Mouse (Mus musculus): Measurements from ENCODE around the gene Cdh13. TPM values are rescaled to one million over a fixed set of nuclear protein-coding genes. Genes with fewer than 3 reads are reported as not detected.
A peak's percentile ranks its signal among the peaks of the same experiment; 100 is the strongest.

The Cdh13 gene
- polyA plus RNA-seq, 1 experiment from 2014 or later: 101 TPM

DNA sequence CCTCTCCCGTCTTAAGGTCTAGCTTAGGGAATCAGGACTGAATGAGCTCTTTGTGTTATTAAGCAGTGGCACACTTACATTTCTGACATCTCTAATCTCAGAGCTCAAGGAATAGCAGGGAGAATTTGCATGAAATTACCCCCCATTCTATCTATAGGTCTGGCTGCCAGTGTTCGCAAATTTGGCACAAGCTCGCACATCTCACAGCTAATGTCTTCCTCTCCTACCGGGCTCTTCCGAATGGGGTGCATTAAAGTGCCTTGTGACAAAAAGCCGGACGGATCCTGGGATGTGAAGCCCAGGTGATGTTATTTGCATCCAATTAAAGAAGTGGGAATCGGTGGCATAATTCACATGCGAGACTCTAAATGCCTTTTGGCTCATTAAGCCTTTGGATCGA, 153.6 kb downstream of the Cdh13 start:
- 24% methylated on average over 10 of the region's 10 CpGs for WGBS
- peak; percentile 68 for DNase-seq (ENCODE audit: low spot score)
- ATAC-seq: peak; percentile 38; the same call in 1 of the 2 replicates

DNA sequence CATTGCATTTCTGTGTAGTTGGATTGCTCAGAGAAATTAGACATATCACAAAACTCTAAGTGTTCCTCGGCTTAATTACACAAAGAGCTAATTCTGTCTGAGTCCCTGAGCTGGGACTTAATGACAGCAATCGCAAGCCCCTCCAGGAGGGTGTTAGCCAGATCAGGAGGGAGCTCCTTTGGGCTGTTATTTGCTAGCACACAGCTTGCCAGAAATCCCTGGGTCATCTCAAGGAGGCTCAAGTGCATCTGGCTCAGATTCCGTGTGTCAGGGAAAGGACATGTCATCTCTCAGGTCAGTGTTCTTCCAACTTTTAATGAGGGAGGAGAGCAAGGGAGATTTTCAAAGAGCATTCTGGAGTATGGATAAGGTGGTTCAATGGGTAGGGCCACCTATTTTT, 154.3 kb downstream of the Cdh13 start:
- Histone ChIP-seq H3K9me3 (replicated peaks; ENCODE audit: control insufficient read depth, low read length) (no peaks in the 10 kb centered on the region), H3K36me3 (ENCODE audit: control insufficient read depth, insufficient read depth, low read length) (no peaks in the 10 kb centered on the region), H3K4me3 (ENCODE audit: low read depth, low read length) (no peak overlapping the region), H3K4me1 (ENCODE audit: control insufficient read depth, insufficient read depth, low read length) (peaks cover 14% of the 10 kb centered on the region), H3K4me2 (ENCODE audit: low read length) (peak overlapping the region; percentile 20; the same call in 1 of the 2 replicates), H3K9ac (ENCODE audit: low read length) (no peak overlapping the region), H3K27me3 (replicated peaks; ENCODE audit: control insufficient read depth, insufficient read depth, low read length) (no peaks in the 10 kb centered on the region), H3K27ac (ENCODE audit: low read depth, low read length) (0 out of 2 replicates have a peak overlapping the region, but pooled peaks have one; percentile 30)
- ATAC-seq (0 out of 2 replicates have a peak, but pooled peaks have one; percentile 29), DNase-seq (ENCODE audit: low spot score) (peak; percentile 48)
- 27% methylated on average over 3 of the region's 3 CpGs for WGBS

More for the DNA sequence above, 153.6 kb downstream of the Cdh13 start:
- H3K9ac ChIP-seq (ENCODE audit: low read length): no peak overlapping the region
- H3K36me3 ChIP-seq (ENCODE audit: control insufficient read depth, insufficient read depth, low read length): no peaks in the 10 kb centered on the region
- H3K4me1 ChIP-seq (ENCODE audit: control insufficient read depth, insufficient read depth, low read length): peaks cover 14% of the 10 kb centered on the region
- no peaks in the 10 kb centered on the region for H3K27me3 ChIP-seq (replicated peaks; ENCODE audit: control insufficient read depth, insufficient read depth, low read length)
- peak overlapping the region; percentile 20; the same call in 1 of the 2 replicates for H3K4me2 ChIP-seq (ENCODE audit: low read length)
- no peak overlapping the region for H3K4me3 ChIP-seq (ENCODE audit: low read depth, low read length)
- 0 out of 2 replicates have a peak overlapping the region, but pooled peaks have one; percentile 30 for H3K27ac ChIP-seq (ENCODE audit: low read depth, low read length)
- no peaks in the 10 kb centered on the region for H3K9me3 ChIP-seq (replicated peaks; ENCODE audit: control insufficient read depth, low read length)

DNA sequence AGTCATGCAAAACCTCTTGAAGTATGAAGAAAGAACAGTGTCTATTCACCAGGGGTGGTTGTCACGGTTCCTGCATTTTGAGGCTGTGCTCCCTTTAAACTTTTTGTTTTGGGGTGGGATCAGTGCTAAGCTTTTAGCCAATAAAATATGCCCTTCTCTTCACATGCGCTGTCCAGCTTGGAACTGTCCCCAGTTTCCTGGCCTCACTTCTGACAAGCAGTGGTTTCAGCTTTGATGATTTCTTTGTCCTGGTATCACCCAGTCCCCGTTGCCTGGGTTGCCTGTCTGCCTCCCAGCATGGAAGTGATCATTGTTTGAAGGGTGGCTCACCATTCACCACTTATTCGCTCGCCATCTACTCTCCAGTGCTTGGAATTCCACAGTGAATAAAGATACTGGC, 156.3 kb downstream of the Cdh13 start:
- Histone ChIP-seq H3K27ac (ENCODE audit: low read depth, low read length) (no peak overlapping the region), H3K9ac (ENCODE audit: low read length) (no peak overlapping the region), H3K36me3 (ENCODE audit: control insufficient read depth, insufficient read depth, low read length) (no peaks in the 10 kb centered on the region), H3K4me3 (ENCODE audit: low read depth, low read length) (no peak overlapping the region), H3K27me3 (replicated peaks; ENCODE audit: control insufficient read depth, insufficient read depth, low read length) (no peaks in the 10 kb centered on the region), H3K4me1 (ENCODE audit: control insufficient read depth, insufficient read depth, low read length) (peaks cover 14% of the 10 kb centered on the region), H3K9me3 (replicated peaks; ENCODE audit: control insufficient read depth, low read length) (no peaks in the 10 kb centered on the region), H3K4me2 (ENCODE audit: low read length) (no peak overlapping the region)
- ATAC-seq (no peak), DNase-seq (ENCODE audit: low spot score) (peak; percentile 62)
- 34% methylated on average over 5 of the region's 5 CpGs for WGBS

DNA sequence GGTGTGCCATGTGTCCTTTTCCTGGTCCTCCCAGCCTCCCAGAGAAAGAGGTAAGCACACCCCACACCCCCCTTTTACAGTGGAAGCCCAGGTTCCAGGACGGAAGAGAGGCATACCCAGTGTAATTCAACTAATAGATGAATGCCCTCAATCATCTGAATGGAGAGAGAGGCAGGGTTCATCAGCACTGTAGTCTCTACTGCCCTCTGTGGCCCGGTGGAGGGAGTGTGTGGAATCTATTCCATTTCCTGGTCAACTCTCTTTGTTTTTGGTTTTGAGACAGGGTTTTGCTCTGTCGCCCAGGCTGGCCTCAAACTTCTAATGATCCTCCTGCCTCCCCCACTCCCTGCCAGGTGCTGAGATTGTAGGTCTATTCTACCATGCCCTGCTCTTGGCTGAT, 159.8 kb downstream of the Cdh13 start:
- no peaks in the 10 kb centered on the region for H3K9me3 ChIP-seq (replicated peaks; ENCODE audit: control insufficient read depth, low read length)
- H3K4me3 ChIP-seq (ENCODE audit: low read depth, low read length): no peak overlapping the region
- no peak for DNase-seq (ENCODE audit: low spot score)
- no peaks in the 10 kb centered on the region for H3K36me3 ChIP-seq (ENCODE audit: control insufficient read depth, insufficient read depth, low read length)
- no peak for ATAC-seq
- 63% methylated on average over 3 of the region's 3 CpGs for WGBS
- no peak overlapping the region for H3K4me2 ChIP-seq (ENCODE audit: low read length)
- no peaks in the 10 kb centered on the region for H3K27me3 ChIP-seq (replicated peaks; ENCODE audit: control insufficient read depth, insufficient read depth, low read length)
- peaks cover 5% of the 10 kb centered on the region; the same call in 1 of the 2 replicates for H3K4me1 ChIP-seq (ENCODE audit: control insufficient read depth, insufficient read depth, low read length)
- H3K9ac ChIP-seq (ENCODE audit: low read length): no peak overlapping the region
- H3K27ac ChIP-seq (ENCODE audit: low read depth, low read length): no peak overlapping the region

DNA sequence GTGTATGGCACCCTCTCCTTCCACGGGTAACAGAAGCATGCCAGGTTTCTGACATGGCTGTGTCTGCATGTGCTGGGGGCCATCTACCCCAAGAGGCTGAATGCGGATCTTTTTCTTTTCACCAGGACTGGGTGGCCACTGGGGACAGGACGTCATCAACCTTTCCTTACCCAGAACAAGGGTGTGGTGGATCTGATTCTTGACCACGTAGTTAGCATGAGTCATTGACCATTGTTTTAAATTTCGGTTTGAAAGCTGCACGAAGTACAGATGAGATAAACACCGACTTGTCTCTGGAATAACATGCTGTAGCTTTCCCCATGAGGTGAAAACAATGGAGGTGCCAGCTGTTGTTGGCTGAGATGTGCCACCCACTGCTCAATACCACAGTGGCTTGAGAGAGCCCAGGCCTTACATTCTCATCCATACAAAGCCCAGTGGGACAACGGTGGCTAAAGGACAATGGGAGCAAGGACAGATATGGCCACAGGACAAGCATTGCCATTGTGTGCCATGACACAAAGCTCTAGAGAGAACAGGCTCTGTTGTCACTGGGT, 161.2 kb downstream of the Cdh13 start:
- WGBS: 80% methylated on average over 8 of the region's 8 CpGs
- Histone ChIP-seq H3K9ac (ENCODE audit: low read length) (no peak overlapping the region), H3K4me1 (ENCODE audit: control insufficient read depth, insufficient read depth, low read length) (peaks cover 5% of the 10 kb centered on the region; the same call in 1 of the 2 replicates), H3K9me3 (replicated peaks; ENCODE audit: control insufficient read depth, low read length) (no peaks in the 10 kb centered on the region), H3K27ac (ENCODE audit: low read depth, low read length) (no peak overlapping the region), H3K27me3 (replicated peaks; ENCODE audit: control insufficient read depth, insufficient read depth, low read length) (no peaks in the 10 kb centered on the region), H3K4me2 (ENCODE audit: low read length) (no peak overlapping the region), H3K4me3 (ENCODE audit: low read depth, low read length) (no peak overlapping the region), H3K36me3 (ENCODE audit: control insufficient read depth, insufficient read depth, low read length) (no peaks in the 10 kb centered on the region)
- DNase-seq (ENCODE audit: low spot score) (no peak), ATAC-seq (no peak)

DNA sequence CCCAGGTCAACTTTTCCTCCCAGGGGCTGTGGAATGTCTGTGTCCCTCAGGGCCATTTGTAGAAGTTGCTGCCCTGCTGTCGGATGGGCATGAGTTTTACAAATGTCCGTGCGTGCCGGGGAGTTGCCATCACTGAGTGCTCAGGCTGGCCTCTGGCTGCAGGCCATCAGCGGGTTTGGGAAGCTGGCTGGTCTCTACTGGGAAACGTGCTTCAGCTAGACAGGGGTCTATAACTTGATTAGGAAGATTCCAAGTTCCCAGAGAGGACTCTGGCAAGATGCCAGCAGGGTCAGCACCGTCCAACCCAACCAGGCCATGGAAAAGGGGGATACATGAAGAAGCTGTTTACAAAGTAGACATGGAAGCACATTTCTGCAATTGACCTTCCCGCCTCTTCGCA, 163.0 kb downstream of the Cdh13 start:
- Histone ChIP-seq H3K27ac (ENCODE audit: low read depth, low read length) (no peak overlapping the region), H3K36me3 (ENCODE audit: control insufficient read depth, insufficient read depth, low read length) (no peaks in the 10 kb centered on the region), H3K9me3 (replicated peaks; ENCODE audit: control insufficient read depth, low read length) (no peaks in the 10 kb centered on the region), H3K27me3 (replicated peaks; ENCODE audit: control insufficient read depth, insufficient read depth, low read length) (no peaks in the 10 kb centered on the region), H3K4me3 (ENCODE audit: low read depth, low read length) (no peak overlapping the region), H3K9ac (ENCODE audit: low read length) (no peak overlapping the region), H3K4me2 (ENCODE audit: low read length) (no peak overlapping the region), H3K4me1 (ENCODE audit: control insufficient read depth, insufficient read depth, low read length) (peaks cover 2% of the 10 kb centered on the region; the same call in 1 of the 2 replicates)
- ATAC-seq (no peak), DNase-seq (ENCODE audit: low spot score) (no peak)
- 85% methylated on average over 9 of the region's 9 CpGs for WGBS

DNA sequence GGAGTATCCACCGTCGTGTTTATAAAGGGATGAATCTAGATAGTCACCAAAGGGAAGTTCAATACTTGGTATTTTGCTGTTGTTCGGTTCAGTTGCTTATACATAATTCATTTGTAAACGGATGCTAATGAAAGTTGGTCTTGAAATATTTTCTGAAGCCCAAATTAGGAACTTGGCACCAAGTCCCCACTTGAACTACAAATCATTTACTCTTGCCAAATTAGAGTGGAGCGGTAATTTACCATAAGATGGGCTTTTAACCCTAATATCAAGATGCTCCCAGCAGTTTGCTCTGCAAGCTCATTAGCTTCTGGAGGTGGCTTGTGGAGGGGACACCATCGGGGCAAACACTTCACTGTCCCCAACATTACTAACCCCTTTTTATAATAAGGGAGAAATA, 164.5 kb downstream of the Cdh13 start:
- Histone ChIP-seq H3K36me3 (ENCODE audit: control insufficient read depth, insufficient read depth, low read length) (no peaks in the 10 kb centered on the region), H3K4me1 (ENCODE audit: control insufficient read depth, insufficient read depth, low read length) (no peaks in the 10 kb centered on the region), H3K4me2 (ENCODE audit: low read length) (no peak overlapping the region), H3K9ac (ENCODE audit: low read length) (no peak overlapping the region), H3K27me3 (replicated peaks; ENCODE audit: control insufficient read depth, insufficient read depth, low read length) (no peaks in the 10 kb centered on the region), H3K4me3 (ENCODE audit: low read depth, low read length) (no peak overlapping the region), H3K9me3 (replicated peaks; ENCODE audit: control insufficient read depth, low read length) (no peaks in the 10 kb centered on the region), H3K27ac (ENCODE audit: low read depth, low read length) (no peak overlapping the region)
- 64% methylated on average over 6 of the region's 6 CpGs for WGBS
- peak; percentile 59 for DNase-seq (ENCODE audit: low spot score)
- no peak for ATAC-seq

DNA sequence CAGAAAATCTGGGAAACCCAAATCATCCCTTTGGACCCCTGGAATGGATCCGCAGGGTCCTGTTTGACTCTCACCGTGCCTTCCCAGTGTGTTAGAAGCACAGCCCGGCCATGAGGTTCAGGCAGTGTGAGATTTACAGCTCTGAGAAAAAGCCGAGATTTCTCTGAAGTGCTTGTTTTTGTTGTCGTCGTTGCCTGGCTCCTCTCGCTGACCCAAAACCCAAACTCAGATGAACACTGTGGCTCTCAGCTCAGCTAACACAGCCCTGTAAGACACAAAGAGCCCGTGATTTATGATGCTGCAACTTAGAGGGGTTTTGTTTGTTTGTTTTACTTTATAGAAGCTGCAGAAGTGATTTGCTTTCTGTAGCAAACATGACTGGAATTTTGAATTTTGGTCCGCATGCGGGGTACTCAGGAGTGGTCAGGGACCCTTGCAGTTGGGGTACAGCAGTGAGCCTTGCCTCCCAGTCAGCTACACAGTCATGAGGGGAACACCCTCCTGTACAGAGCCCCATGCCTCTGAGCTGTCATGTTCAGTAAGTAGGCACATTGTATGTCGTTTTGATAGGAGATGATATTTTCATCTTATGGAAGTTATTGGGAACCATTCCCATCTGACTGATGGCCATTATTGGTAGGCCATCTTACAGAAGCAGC, 169.0 kb downstream of the Cdh13 start:
- DNase-seq (ENCODE audit: low spot score): no peak
- ATAC-seq: no peak
- H3K9ac ChIP-seq (ENCODE audit: low read length): no peak overlapping the region
- H3K27ac ChIP-seq (ENCODE audit: low read depth, low read length): no peak overlapping the region
- H3K4me1 ChIP-seq (ENCODE audit: control insufficient read depth, insufficient read depth, low read length): no peaks in the 10 kb centered on the region
- H3K4me2 ChIP-seq (ENCODE audit: low read length): no peak overlapping the region
- H3K9me3 ChIP-seq (replicated peaks; ENCODE audit: control insufficient read depth, low read length): no peaks in the 10 kb centered on the region
- no peaks in the 10 kb centered on the region for H3K27me3 ChIP-seq (replicated peaks; ENCODE audit: control insufficient read depth, insufficient read depth, low read length)
- H3K36me3 ChIP-seq (ENCODE audit: control insufficient read depth, insufficient read depth, low read length): no peaks in the 10 kb centered on the region
- no peak overlapping the region for H3K4me3 ChIP-seq (ENCODE audit: low read depth, low read length)
- WGBS: 90% methylated on average over 11 of the region's 11 CpGs

DNA sequence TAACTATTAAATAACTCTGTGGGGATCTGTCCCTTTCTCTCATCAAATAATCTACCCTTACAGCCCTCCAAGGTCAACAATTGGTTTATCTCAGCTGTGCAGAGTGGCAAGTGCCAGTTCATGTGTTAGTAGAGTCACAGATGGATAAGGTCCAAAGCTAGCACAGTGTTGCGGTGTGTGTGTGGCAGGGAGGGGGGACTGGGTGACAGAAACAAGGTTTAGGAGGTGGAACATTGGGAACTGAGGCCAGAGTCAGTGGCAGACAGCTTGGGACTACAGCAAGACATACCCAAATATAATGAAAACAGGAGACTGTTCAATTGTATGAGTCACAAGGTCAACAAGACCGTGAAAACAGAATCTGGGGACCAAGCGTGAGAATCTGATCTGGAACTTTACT, 171.7 kb downstream of the Cdh13 start:
- Histone ChIP-seq H3K27ac (ENCODE audit: low read depth, low read length) (no peak overlapping the region), H3K27me3 (replicated peaks; ENCODE audit: control insufficient read depth, insufficient read depth, low read length) (no peaks in the 10 kb centered on the region), H3K36me3 (ENCODE audit: control insufficient read depth, insufficient read depth, low read length) (no peaks in the 10 kb centered on the region), H3K9me3 (replicated peaks; ENCODE audit: control insufficient read depth, low read length) (no peaks in the 10 kb centered on the region), H3K4me3 (ENCODE audit: low read depth, low read length) (no peak overlapping the region), H3K4me2 (ENCODE audit: low read length) (no peak overlapping the region), H3K4me1 (ENCODE audit: control insufficient read depth, insufficient read depth, low read length) (no peaks in the 10 kb centered on the region), H3K9ac (ENCODE audit: low read length) (no peak overlapping the region)
- no peak for ATAC-seq
- 75% methylated on average over 3 of the region's 3 CpGs for WGBS
- no peak for DNase-seq (ENCODE audit: low spot score)

Measured in forebrain, embryonic 14.5 days (tissue).